Comparison of ENCODE assay signal across 9 mouse cellular contexts in the genomic region with DNA sequence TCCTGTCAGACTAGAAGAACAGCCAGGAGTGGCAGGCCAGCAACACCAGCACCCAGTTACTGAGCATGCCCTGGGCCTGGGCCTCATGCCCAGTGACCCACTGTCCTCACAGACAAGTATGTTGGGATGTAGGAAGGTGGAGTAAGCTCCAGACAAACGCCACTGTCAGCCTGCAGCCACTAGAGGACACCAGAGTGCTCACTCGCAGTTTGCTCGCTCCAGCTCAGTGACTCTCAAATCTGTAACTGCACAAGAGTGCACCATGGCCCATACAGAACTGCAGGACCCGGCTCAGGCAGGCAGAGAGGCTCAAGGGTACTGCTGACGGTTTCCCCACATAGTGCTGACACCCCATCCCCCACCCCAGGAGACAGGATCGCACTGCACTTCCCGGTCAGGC. TPM values are rescaled to one million over a fixed set of nuclear protein-coding genes. Genes with fewer than 3 reads are reported as not detected.
DNase-seq lines count a peak whose midpoint lies in the region; ATAC-seq and TF ChIP-seq lines count a peak whose summit lies in the region.
"Had no signal": no experiment of that assay in that cellular context is flagged by ENCODE, and none has a peak within 500 bp of the region (broad histone marks: within the 10 kb centered on the region; RNA-seq: fewer than 3 reads in every experiment).

No protein-coding gene starts in this region.

- ATAC-seq in kidney, postnatal 0 days (replicated peaks; ENCODE audit: low FRiP score, low read depth): peak; percentile 65

- peak; percentile 80 for TF ChIP-seq CTCF in kidney, postnatal 0 days (IDR thresholded peaks at IDR 0.05; ENCODE audit: low read depth)

- no peaks in the 10 kb centered on the region for H3K27me3 ChIP-seq in kidney, postnatal 0 days (ENCODE audit: insufficient read depth, low read length)
- H3K27me3 ChIP-seq: liver, embryonic 15.5 days had no signal

- H3K4me2 ChIP-seq in kidney, postnatal 0 days (ENCODE audit: low read length): no peak overlapping the region
- H3K4me2 ChIP-seq: liver, embryonic 15.5 days had no signal

- H3K9me3 ChIP-seq in kidney, postnatal 0 days (replicated peaks; ENCODE audit: low read length): no peaks in the 10 kb centered on the region
- H3K9me3 ChIP-seq: liver, embryonic 15.5 days had no signal

- no peak overlapping the region for H3K4me3 ChIP-seq in kidney, postnatal 0 days (replicated peaks; ENCODE audit: low read depth, low read length)
- H3K4me3 ChIP-seq: liver, embryonic 15.5 days had no signal

- WGBS in kidney, postnatal 0 days: 28% methylated on average over 7 of the region's 7 CpGs

- intact Hi-C loops in heart, postnatal 25 days (cut with DNase I): loop anchor here (10.0 kb wide), 1 partner anchor 970 kb away; no protein-coding TSS in a partner anchor

- DNase-seq in heart, adult 18-20 months: peak; percentile 41 to 68
- DNase-seq in heart, postnatal 25 days (ENCODE audit: low spot score): no peak
- DNase-seq in 416B (ENCODE audit: low read depth): peak; percentile 42
- DNase-seq in adrenal gland, postnatal 25 days: peak; percentile 25
- peak; percentile 65 for DNase-seq in forelimb bud, embryonic 11.5 days (ENCODE audit: low read depth, low spot score)
- DNase-seq in kidney, postnatal 0 days (ENCODE audit: low spot score): peak; percentile 72
- DNase-seq in retina, postnatal 7 days (ENCODE audit: low read depth, low spot score): peak; percentile 33
- no peak for DNase-seq in thymus, postnatal 14 days

- peaks cover 46% of the 10 kb centered on the region for H3K36me3 ChIP-seq in kidney, postnatal 0 days (ENCODE audit: insufficient read depth, low read length)

- no peak overlapping the region for H3K9ac ChIP-seq in kidney, postnatal 0 days (ENCODE audit: low read depth, low read length)
- H3K9ac ChIP-seq: liver, embryonic 15.5 days had no signal

- H3K27ac ChIP-seq in kidney, postnatal 0 days: no peak overlapping the region
- H3K27ac ChIP-seq: liver, embryonic 15.5 days had no signal

- H3K4me1 ChIP-seq in kidney, postnatal 0 days (replicated peaks; ENCODE audit: insufficient read depth, low read length): no peaks in the 10 kb centered on the region
- H3K4me1 ChIP-seq: liver, embryonic 15.5 days had no signal

RNA-seq across cellular contexts. Expression of gene Suds3, which starts 21.5 kb away (rescaled TPM):
- total RNA-seq in heart, adult 18-20 months (2021): 10 to 100 TPM; 84.8 to 92.0 TPM
- total RNA-seq in heart, postnatal 25 days (2021): 10 to 100 TPM; 87.3 to 90.4 TPM
- total RNA-seq in adrenal gland, postnatal 25 days (2021): 119 and 125 TPM in 2 replicates
- 69.3 and 69.5 TPM in 2 replicates for polyA plus RNA-seq in kidney, postnatal 0 days (2015; fragmentation: Nextera tagmentation; extraction: Ambion mirVana)

RNA-seq across cellular contexts. Expression of gene Taok3, which starts 25.5 kb away (rescaled TPM):
- total RNA-seq in heart, adult 18-20 months (2021): 1 to 10 TPM; 5.8 to 7.8 TPM
- 1 to 10 TPM; 7.6 to 7.9 TPM for total RNA-seq in heart, postnatal 25 days (2021)
- 35.0 and 51.8 TPM in 2 replicates for total RNA-seq in adrenal gland, postnatal 25 days (2021)
- 16.1 and 19.8 TPM in 2 replicates for polyA plus RNA-seq in kidney, postnatal 0 days (2015; fragmentation: Nextera tagmentation; extraction: Ambion mirVana)

Comparison
In these comparisons a context has a peak if more than half of its experiments do, and no peak if none do; other contexts are left out.
1. DNase-seq: peak in heart, adult 18-20 months (2 of 2), 416B (single experiment), adrenal gland, postnatal 25 days (single experiment), forelimb bud, embryonic 11.5 days (single experiment), kidney, postnatal 0 days (single experiment) and retina, postnatal 7 days (single experiment); none in heart, postnatal 25 days (single experiment) and thymus, postnatal 14 days (single experiment).